Mouse (Mus musculus): ENCODE results near the gene Tsen34. TPM values are rescaled to one million over a fixed set of nuclear protein-coding genes. Genes with fewer than 3 reads are reported as not detected.

The Tsen34 gene
- polyA plus RNA-seq, 1 experiment from 2014 or later, result 212 TPM

- Histone ChIP-seq H3K9ac (replicated peaks) (peak within 1 kb of the TSS; percentile 79), H3K4me1 (peaks cover 26% of the 10 kb centered on the region), H3K4me2 (replicated peaks) (peak within 1 kb of the TSS; percentile 80), H3K9me3 (no peaks in the 10 kb centered on the region), H3K4me3 (peak within 1 kb of the TSS; percentile 77), H3K27me3 (no peaks in the 10 kb centered on the region), H3K27ac (replicated peaks) (peak within 1 kb of the TSS; percentile 84), H3K36me3 (peaks cover 28% of the 10 kb centered on the region)
- WGBS, result 4% methylated on average over 45 of the region's 45 CpGs
- peak; percentile 99 for ATAC-seq (ENCODE audit: low FRiP score, low read depth)
Measured at GRCm38 (mm10) chr7:3665215-3666114, 27.2 kb upstream of the Tsen34 start, which contains the start of gene Leng1. Gene Leng1 (minus strand): TSS chr7:3665840.

DNA sequence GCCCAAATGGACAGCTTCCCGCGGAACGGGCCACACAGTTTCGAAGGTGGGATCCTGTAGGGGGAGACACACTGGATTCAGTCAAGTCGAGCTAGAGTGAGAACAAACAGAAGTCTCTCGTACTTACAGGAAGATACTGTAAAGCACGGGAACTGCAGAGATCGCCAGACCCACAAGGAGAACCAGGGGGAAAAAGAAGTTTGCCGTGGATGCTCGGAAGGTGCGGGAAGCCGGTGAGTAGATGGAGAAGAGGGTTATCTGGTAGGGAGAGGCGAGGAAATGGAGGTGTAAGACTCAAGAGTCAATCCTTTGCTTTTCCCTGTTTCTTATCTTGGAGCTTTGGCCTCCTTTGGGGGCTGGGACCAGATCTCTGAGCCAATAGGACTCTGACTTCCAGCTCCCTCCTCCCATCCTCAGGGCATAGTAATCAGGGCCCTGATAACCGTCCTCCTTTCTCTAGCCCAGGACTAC is 25.7 kb upstream of the Tsen34 start:
- peaks cover 26% of the 10 kb centered on the region for H3K4me1 ChIP-seq
- no peaks in the 10 kb centered on the region for H3K27me3 ChIP-seq
- H3K4me3 ChIP-seq, result no peak overlapping the region
- H3K4me2 ChIP-seq (replicated peaks), result no peak overlapping the region
- ATAC-seq (ENCODE audit: low FRiP score, low read depth), result no peak
- no peaks in the 10 kb centered on the region for H3K9me3 ChIP-seq
- peaks cover 15% of the 10 kb centered on the region for H3K36me3 ChIP-seq
- WGBS, result 22% methylated on average over 14 of the region's 14 CpGs
- H3K9ac ChIP-seq (replicated peaks), result no peak overlapping the region
- H3K27ac ChIP-seq (replicated peaks), result no peak overlapping the region

- no peak overlapping the region for H3K4me3 ChIP-seq
- no peaks in the 10 kb centered on the region for H3K27me3 ChIP-seq
- H3K9me3 ChIP-seq, result no peaks in the 10 kb centered on the region
- no peak overlapping the region for H3K27ac ChIP-seq (replicated peaks)
- no peak overlapping the region for H3K4me2 ChIP-seq (replicated peaks)
- peaks cover 5% of the 10 kb centered on the region; the same call in 1 of the 2 replicates for H3K36me3 ChIP-seq
- WGBS, result 75% methylated on average over 10 of the region's 10 CpGs
- H3K9ac ChIP-seq (replicated peaks), result no peak overlapping the region
- ATAC-seq (ENCODE audit: low FRiP score, low read depth), result peak; percentile 85
- H3K4me1 ChIP-seq, result no peaks in the 10 kb centered on the region
Measured at GRCm38 (mm10) chr7:3674507-3675227, 18.0 kb upstream of the Tsen34 start.

DNA sequence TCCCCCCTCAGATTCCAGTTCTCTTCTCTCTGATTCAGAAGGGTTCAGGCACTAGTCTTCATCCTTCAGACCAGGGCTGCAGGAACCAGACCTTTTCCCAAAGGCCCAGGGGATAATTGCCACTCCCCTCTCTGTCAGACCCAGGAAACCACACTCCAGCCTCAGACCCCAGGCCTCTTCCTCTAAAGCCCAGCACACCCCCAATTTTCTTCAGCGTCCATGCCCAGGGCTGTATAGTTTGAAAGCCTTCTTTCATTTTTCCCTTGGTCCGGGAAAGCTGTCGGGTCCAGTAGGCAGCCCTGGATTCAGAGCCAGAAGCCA is 17.5 kb upstream of the Tsen34 start:
- WGBS, result 73% methylated on average over 3 of the region's 3 CpGs
- H3K4me1 ChIP-seq, result no peaks in the 10 kb centered on the region
- no peak; the same call in 1 of the 2 replicates for ATAC-seq (ENCODE audit: low FRiP score, low read depth)
- peaks cover 7% of the 10 kb centered on the region; the same call in 1 of the 2 replicates for H3K36me3 ChIP-seq
- H3K9ac ChIP-seq (replicated peaks), result no peak overlapping the region
- no peaks in the 10 kb centered on the region for H3K27me3 ChIP-seq
- no peak overlapping the region for H3K27ac ChIP-seq (replicated peaks)
- H3K9me3 ChIP-seq, result no peaks in the 10 kb centered on the region
- H3K4me3 ChIP-seq, result no peak overlapping the region
- H3K4me2 ChIP-seq (replicated peaks), result no peak overlapping the region

- Histone ChIP-seq H3K4me3 (no peak overlapping the region), H3K27ac (replicated peaks) (no peak overlapping the region), H3K27me3 (no peaks in the 10 kb centered on the region), H3K9me3 (no peaks in the 10 kb centered on the region), H3K4me2 (replicated peaks) (no peak overlapping the region), H3K36me3 (peaks cover 10% of the 10 kb centered on the region; the same call in 1 of the 2 replicates), H3K9ac (replicated peaks) (no peak overlapping the region), H3K4me1 (no peaks in the 10 kb centered on the region)
- ATAC-seq (ENCODE audit: low FRiP score, low read depth), result no peak
- WGBS, result 89% methylated on average over 12 of the region's 12 CpGs
Measured at GRCm38 (mm10) chr7:3676371-3676770, 16.3 kb upstream of the Tsen34 start.

DNA sequence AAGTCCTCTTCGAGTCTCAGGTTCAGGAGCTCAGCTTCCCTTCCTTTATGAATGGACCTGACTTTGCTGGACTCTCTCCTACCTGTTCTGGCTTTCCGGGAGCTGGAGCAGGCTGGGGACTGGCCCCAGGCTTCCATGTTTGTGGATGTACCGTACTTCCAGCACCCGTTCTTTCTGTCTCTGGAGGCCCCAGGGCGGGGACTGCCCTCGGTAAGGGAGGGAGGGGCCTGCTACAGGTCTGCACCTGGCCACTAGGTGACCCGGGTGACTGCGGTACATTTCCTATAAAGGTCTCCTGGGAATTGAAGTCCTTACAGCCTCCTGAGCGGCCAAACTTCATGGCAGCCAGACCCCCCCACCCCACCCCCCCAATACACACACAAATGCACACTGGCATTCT is 15.3 kb upstream of the Tsen34 start, which contains the start of gene Tmc4:
Gene Tmc4 (minus strand): TSS at position 212 of the 400 bp plus-strand sequence.
- Histone ChIP-seq H3K27me3 (no peaks in the 10 kb centered on the region), H3K4me1 (no peaks in the 10 kb centered on the region), H3K9ac (replicated peaks) (no peak within 1 kb of the TSS), H3K27ac (replicated peaks) (no peak within 1 kb of the TSS), H3K4me2 (replicated peaks) (no peak within 1 kb of the TSS), H3K4me3 (no peak within 1 kb of the TSS), H3K36me3 (peaks cover 10% of the 10 kb centered on the region; the same call in 1 of the 2 replicates), H3K9me3 (no peaks in the 10 kb centered on the region)
- 55% methylated on average over 9 of the region's 9 CpGs for WGBS
- ATAC-seq (ENCODE audit: low FRiP score, low read depth), result no peak

DNA sequence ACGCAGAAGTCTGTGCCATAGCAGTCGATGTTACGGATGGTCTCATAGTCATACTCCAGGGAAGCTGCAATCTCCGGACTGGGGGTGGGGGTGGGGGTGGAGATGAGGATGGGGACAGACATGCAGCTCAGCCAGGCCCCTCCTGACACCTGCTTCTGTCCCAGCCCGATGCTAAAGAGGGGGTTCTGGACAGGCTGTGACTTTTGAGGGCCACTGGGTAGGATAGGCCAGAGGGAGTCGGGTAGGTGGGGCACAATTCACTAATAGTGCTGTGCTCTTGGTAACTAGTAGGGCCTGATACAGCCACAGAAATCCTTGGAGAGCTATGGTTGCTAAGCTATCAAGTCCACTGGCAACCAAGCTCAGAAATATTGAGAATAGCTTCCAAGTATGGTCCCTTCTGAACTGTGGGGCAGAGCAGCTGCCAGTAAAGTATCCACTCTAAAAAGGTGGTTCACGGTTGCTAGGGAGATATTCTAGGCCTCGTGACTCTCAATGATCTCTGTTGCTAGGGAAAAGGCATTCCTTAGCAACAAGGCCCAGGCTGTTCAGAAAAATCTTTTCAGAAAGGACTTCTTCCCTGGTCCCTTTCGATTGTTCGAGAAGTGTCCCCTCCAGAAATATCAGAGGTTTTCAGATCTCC is 8.6 kb upstream of the Tsen34 start:
- WGBS, result 65% methylated on average over 10 of the region's 10 CpGs
- H3K27me3 ChIP-seq, result no peaks in the 10 kb centered on the region
- no peaks in the 10 kb centered on the region for H3K9me3 ChIP-seq
- H3K4me2 ChIP-seq (replicated peaks), result peak overlapping the region; percentile 21
- ATAC-seq (ENCODE audit: low FRiP score, low read depth), result peak; percentile 78
- peak overlapping the region; percentile 73 for H3K27ac ChIP-seq (replicated peaks)
- H3K4me1 ChIP-seq, result peaks cover 18% of the 10 kb centered on the region
- H3K9ac ChIP-seq (replicated peaks), result no peak overlapping the region
- H3K4me3 ChIP-seq, result no peak overlapping the region
- H3K36me3 ChIP-seq, result peaks cover 25% of the 10 kb centered on the region

DNA sequence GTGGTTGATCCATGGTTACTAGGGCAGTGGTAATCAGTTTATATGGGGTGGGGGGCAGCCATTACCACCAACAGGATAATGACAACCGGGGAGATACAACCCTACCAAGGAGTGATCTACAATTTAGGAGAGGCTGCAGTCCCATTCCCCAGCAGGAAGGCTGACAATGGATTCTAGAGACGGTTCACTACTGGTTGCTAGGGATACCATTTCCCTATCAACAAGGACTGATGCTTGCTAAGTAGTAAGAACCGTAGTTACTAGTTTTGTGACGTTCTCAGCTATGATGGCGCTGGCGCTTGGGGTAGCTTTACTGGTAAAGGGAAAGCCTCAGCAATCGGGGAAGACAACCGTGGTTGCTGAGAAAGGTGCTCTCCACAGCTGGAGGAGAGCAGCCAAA is 8.0 kb upstream of the Tsen34 start:
- WGBS, result 65% methylated on average over 8 of the region's 8 CpGs
- Histone ChIP-seq H3K36me3 (peaks cover 25% of the 10 kb centered on the region), H3K9me3 (no peaks in the 10 kb centered on the region), H3K9ac (replicated peaks) (no peak overlapping the region), H3K4me3 (no peak overlapping the region), H3K4me1 (peaks cover 18% of the 10 kb centered on the region), H3K27me3 (no peaks in the 10 kb centered on the region), H3K4me2 (replicated peaks) (no peak overlapping the region), H3K27ac (replicated peaks) (peak overlapping the region; percentile 73)
- ATAC-seq (ENCODE audit: low FRiP score, low read depth), result peak; percentile 24; the same call in 1 of the 2 replicates

DNA sequence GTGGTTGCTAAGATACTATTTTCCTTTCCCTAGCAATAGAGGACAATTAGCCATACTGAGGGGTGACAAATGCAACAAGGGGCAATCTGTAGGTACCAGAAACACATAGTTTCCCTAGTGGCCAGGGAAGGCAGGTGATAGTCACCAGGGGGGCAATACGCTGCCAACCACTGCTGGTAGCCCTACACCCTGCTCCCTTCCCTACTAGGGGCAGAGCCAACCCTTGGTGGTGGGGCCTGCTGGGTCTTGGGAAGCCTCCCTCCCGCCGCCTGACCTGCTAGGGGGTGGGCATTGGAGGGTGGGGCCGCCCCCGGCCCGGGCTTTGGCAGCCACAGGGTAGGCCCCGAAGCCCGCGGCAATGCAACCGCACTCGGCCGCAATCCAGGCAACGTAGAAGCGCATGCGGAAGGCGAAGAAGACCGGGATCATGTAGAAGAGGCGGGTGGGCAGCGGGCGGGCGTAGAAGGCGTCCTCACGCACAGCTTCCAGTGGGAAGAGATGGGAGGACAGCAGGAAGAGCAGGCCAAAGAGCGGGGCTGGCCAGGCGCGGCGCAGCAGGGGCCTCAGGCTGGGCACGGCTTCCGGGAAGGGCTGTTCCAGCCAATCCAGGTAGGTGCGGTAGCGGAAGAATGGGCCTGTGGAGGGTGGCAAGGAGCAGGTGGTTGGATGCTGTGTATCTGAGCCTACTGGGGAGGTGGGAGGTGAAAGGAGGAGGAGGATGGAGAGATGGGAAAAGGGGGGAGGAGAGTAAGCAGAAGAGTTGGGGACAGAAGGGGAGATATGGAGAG is 7.1 kb upstream of the Tsen34 start:
- Histone ChIP-seq H3K9ac (replicated peaks) (peak overlapping the region; percentile 24; the same call in 1 of the 2 replicates), H3K9me3 (no peaks in the 10 kb centered on the region), H3K36me3 (peaks cover 21% of the 10 kb centered on the region), H3K27ac (replicated peaks) (peak overlapping the region; percentile 73; the same call in 1 of the 2 replicates), H3K4me1 (peaks cover 18% of the 10 kb centered on the region), H3K27me3 (no peaks in the 10 kb centered on the region), H3K4me3 (no peak overlapping the region), H3K4me2 (replicated peaks) (no peak overlapping the region)
- WGBS, result 85% methylated on average over 31 of the region's 31 CpGs
- no peak; the same call in 1 of the 2 replicates for ATAC-seq (ENCODE audit: low FRiP score, low read depth)

GRCm38 (mm10) chr7:3691919-3692318 is 744 bp upstream of the Tsen34 start:
- WGBS, result 43% methylated on average over 3 of the region's 3 CpGs
- Histone ChIP-seq H3K36me3 (peaks cover 9% of the 10 kb centered on the region; the same call in 1 of the 2 replicates), H3K27me3 (no peaks in the 10 kb centered on the region), H3K4me2 (replicated peaks) (peak overlapping the region; percentile 85), H3K4me3 (peak overlapping the region; percentile 60), H3K9me3 (no peaks in the 10 kb centered on the region), H3K9ac (replicated peaks) (peak overlapping the region; percentile 82), H3K4me1 (peaks cover 28% of the 10 kb centered on the region), H3K27ac (replicated peaks) (peak overlapping the region; percentile 91)
- no peak for ATAC-seq (ENCODE audit: low FRiP score, low read depth)
